Mouse (Mus musculus) cortical plate, adult 2 months (tissue): ENCODE measurements around the gene Tmem56. TPM values are rescaled to one million over a fixed set of nuclear protein-coding genes. Genes with fewer than 3 reads are reported as not detected.

Source experiments
- H3K27ac ChIP-seq: fragments of 200-500 bp; 2 replicates; pipeline ENCODE4 v1.5.1; 2012; ENCODE audit warnings: low read length, control low read depth, inconsistent platforms; ENCODE audit not compliant: insufficient read depth
- H3K4me1 ChIP-seq: fragments of 200-500 bp; 2 replicates; pipeline ENCODE4 v1.6.1; 2011; ENCODE audit warnings: low read length; ENCODE audit not compliant: control insufficient read depth, insufficient read depth
- H3K4me3 ChIP-seq: fragments of 200-500 bp; 2 replicates; pipeline ENCODE4 v1.5.1; 2011; ENCODE audit warnings: mild to moderate bottlenecking, low read length, control low read depth; ENCODE audit not compliant: insufficient read depth
- CTCF ChIP-seq: fragments of 200-500 bp; IDR thresholded peaks from 2 replicates; pipeline ENCODE4 v1.5.1; 2011; ENCODE audit warnings: mild to moderate bottlenecking, control low read depth, low read length; ENCODE audit not compliant: insufficient read depth; ENCODE audit errors: extremely low read depth
- POLR2A ChIP-seq: fragments of 200-500 bp; IDR thresholded peaks from 2 replicates; pipeline ENCODE4 v1.6.1; 2011; ENCODE audit warnings: mild to moderate bottlenecking, low read length, control low read depth; ENCODE audit not compliant: insufficient read depth; ENCODE audit errors: extremely low read depth
- polyA plus RNA-seq: library from polyadenylated mRNA; depleted of rRNA; stranded (reverse); fragments of >200 nt; gene quantifications from 2 replicates; pipeline ENCODE4 v1.2.3, GENCODE M21; 2012

The Tmem56 gene
- polyA plus RNA-seq, 1 experiment = 25.2 TPM

DNA sequence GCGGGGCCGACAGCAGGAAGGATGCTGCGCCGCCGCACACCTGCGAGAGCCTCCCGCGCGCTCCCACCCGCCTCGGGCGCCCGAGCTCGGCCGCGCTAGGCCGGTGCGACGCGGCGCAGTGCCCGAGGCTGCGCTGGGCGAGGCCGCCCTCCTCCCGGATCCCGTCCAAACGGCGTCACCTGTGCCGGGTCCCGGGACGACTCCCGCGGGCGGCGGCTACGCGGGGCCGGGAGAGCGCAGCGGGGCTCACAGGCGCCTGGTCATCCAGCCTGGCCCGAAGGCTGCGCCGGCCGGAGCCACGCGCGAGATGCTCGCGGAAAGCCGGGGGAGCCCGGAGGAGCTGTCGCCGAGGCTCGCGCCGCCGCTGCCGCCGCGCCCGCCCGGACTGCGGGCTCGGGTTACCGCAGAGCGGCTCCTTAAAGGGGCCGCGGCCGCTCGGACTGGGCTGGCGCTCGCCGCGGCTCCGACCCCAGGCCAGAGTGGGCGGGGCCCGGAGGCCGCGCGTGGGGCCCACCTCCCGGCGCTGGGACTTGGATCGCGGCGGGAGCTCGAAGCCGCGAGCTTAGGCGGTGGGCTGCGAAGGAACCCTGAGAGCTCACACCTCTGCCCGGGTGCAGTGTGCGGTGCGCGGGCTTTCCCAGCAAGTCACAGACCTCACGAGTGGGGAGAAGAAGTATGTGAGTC lies 20.2 kb downstream of the Tmem56 start:
- H3K27ac ChIP-seq = peak overlapping the region; percentile 53
- H3K4me1 ChIP-seq = peaks cover 3% of the 10 kb centered on the region; the same call in 1 of the 2 replicates
- H3K4me3 ChIP-seq = peak overlapping the region; percentile 63
- no peak for TF ChIP-seq CTCF
- no peak for TF ChIP-seq POLR2A

- no peak overlapping the region for H3K27ac ChIP-seq
- peaks cover 3% of the 10 kb centered on the region; the same call in 1 of the 2 replicates for H3K4me1 ChIP-seq
- H3K4me3 ChIP-seq = peak overlapping the region; percentile 63
- TF ChIP-seq POLR2A (no peak), CTCF (no peak)
Observed at GRCm38 (mm10) chr3:121261939-121262520, 20.9 kb downstream of the Tmem56 start.

DNA sequence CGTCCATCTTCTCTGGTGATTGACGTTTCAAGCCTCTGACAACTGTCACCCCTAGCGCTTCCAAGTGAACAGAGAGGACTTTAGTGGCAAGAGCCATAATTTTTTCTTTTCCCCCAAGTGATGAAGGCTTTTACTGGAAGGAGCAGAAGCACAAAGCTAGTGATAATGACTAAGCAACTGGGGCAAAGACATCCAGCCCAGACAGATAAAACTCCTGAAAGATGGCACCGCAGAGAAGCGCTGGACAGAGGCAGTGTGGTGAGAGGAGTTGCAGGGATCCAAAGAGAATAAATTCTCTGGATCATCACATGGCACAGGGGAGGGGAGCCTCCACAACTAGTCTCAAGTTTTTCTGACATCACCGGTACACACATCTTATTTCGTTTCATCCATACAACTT lies 21.6 kb downstream of the Tmem56 start:
- H3K4me3 ChIP-seq = 0 out of 2 replicates have a peak overlapping the region, but pooled peaks have one; percentile 8
- peaks cover 3% of the 10 kb centered on the region; the same call in 1 of the 2 replicates for H3K4me1 ChIP-seq
- H3K27ac ChIP-seq = no peak overlapping the region
- TF ChIP-seq CTCF = no peak
- no peak for TF ChIP-seq POLR2A

DNA sequence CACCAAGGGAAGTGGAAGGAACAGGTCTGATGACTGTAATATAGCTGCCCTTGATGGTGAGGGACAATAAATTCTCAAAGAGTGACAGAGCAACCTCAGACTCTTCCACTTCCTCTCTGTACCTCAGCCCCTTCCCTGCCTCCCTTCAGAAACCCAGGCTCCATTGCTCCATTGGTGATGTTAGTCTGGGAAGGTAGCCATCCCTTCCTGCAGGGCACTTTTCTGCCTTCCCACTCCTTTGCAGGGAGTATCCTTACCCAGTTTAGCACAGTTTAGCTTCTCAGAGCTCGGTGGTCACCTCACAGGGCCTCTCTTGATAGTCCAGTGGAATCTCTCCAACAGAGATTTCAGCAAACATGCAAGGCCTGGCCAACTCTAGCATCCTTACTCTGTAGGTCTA lies 22.1 kb downstream of the Tmem56 start:
- no peak for TF ChIP-seq POLR2A
- no peak for TF ChIP-seq CTCF
- H3K4me3 ChIP-seq = no peak overlapping the region
- H3K4me1 ChIP-seq = peaks cover 3% of the 10 kb centered on the region; the same call in 1 of the 2 replicates
- H3K27ac ChIP-seq = no peak overlapping the region

DNA sequence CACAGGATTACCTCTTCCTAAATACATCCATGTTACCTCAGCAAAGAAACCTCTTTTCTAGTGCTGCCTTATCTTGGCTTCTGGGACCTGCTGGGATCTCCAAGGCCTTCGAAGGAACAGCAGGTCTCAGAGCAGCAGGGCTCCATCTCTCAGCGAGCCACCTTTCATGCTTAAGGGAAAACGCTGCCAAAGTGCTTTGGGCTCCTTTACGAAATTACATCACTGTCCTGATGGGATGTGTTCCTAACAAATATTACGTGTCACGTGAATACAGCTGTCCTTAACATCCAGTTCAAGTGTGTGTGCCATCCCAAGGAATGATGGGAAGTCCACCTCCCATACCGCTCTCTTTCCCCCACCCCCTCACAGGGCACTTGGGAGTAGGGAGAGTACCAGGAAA lies 22.9 kb downstream of the Tmem56 start:
- Histone ChIP-seq H3K4me3 (no peak overlapping the region), H3K4me1 (peaks cover 3% of the 10 kb centered on the region; the same call in 1 of the 2 replicates), H3K27ac (no peak overlapping the region)
- TF ChIP-seq POLR2A (no peak), CTCF (no peak)

DNA sequence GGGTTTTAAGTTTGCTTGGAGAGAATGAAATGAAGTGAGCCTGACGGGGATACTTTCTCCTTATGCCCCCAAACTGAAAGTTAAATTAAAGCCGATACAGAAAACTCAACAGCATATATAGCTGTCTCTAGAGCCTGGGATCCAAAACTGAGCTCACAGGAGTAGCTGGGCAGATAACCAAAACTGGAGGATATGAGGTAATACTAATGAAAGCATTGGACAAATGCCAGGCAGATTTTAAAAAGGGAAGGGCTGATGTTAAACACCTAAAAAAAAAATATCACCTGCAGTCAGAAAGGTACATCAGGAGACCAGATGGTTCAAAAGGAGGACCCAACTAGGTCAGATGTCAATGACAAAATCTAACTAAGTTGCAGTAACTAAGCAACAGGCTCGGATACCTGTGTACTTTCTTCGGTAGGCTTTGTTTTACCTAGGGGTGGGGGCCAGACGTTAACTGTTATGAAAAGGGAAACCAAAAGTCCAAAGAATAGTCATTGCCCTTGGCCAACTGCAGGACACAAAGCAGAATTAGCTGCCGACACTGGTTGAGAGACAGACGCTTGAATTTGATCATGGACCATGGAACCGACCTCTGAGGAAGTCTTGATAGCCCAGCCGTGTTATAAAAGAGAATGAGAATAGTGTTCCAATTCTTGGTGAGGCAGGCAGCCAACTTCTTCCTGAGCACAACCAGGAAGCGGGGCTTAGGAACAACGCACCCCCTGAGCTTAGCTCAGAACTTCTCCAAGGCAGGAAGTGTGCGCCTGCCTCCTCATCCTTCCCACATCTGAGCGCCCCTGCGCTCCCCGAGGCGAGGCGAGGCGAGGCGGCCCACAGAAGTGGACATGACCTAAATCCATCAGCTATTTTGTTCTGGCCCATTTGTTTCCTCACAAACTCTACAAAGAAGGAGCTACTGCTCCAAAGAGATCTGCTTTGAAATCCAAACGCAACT lies 24.1 kb downstream of the Tmem56 start:
- Histone ChIP-seq H3K27ac (peak overlapping the region; percentile 64), H3K4me1 (peaks cover 3% of the 10 kb centered on the region; the same call in 1 of the 2 replicates), H3K4me3 (no peak overlapping the region)
- TF ChIP-seq CTCF (no peak), POLR2A (0 out of 2 replicates have a peak, but pooled peaks have one; percentile 12)

DNA sequence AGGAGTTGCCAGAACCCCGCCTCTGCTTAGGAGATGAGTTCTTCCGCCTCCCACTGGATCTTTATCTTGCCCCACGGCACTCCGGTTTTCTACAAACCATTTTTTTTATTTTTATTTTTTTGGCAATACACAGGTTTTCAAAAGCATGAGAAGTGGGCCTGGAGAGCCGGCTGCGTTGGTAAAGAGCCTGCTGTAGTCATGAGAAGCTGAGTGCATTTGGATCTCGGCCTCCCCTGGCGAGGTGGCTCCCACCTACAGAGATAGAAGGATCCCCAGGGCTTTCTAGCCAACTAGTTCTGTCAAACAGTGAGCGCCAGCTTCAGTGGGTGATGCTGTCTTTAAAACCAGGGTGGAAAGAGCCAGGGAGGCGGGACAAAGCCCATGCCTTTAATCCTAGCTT lies 25.5 kb downstream of the Tmem56 start:
- TF ChIP-seq POLR2A = 0 out of 2 replicates have a peak, but pooled peaks have one; percentile 11
- TF ChIP-seq CTCF = no peak
- H3K27ac ChIP-seq = no peak overlapping the region
- H3K4me3 ChIP-seq = no peak overlapping the region
- H3K4me1 ChIP-seq = peaks cover 3% of the 10 kb centered on the region; the same call in 1 of the 2 replicates

- Histone ChIP-seq H3K27ac (no peak overlapping the region), H3K4me3 (no peak overlapping the region), H3K4me1 (peaks cover 5% of the 10 kb centered on the region; the same call in 1 of the 2 replicates)
- TF ChIP-seq POLR2A = no peak
- no peak for TF ChIP-seq CTCF
Observed at GRCm38 (mm10) chr3:121256131-121256530, 26.8 kb downstream of the Tmem56 start.

DNA sequence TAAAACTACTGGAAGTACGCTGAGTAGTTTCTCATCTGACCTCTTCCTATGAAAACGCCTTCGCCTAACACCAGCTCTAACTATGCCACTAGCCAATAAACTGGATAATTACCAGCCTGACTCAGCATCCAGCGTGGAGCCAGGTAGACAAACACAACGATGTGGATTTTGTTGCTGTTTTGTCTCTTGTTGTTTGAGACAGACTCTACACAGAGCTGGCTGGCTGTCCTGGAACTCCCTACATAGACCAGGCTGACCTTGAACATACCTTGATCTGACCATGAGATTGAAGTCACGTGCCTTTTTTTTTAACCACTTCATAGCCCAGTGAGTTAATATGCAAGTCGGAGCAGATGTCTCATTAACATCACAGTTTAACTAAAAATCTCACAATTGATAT lies 27.4 kb downstream of the Tmem56 start:
- TF ChIP-seq POLR2A (no peak), CTCF (no peak)
- Histone ChIP-seq H3K4me3 (no peak overlapping the region), H3K4me1 (peaks cover 5% of the 10 kb centered on the region; the same call in 1 of the 2 replicates), H3K27ac (no peak overlapping the region)
